Mouse (Mus musculus) ES-E14 (cell line): ENCODE results near the gene D430042O09Rik. TPM values are rescaled to one million over a fixed set of nuclear protein-coding genes. Genes with fewer than 3 reads are reported as not detected.

ENCODE experiments used
- DNase-seq: peaks from one replicate; pipeline ENCODE4 v3.0.0-alpha.2; 2013; ENCODE audit warnings: low read depth, low spot score
- H3K27ac ChIP-seq: 2 replicates; pipeline ENCODE4 v1.5.1; 2012; ENCODE audit warnings: low read depth, mild to moderate bottlenecking, low read length, moderate library complexity, mixed read lengths; ENCODE audit not compliant: poor library complexity, insufficient read depth, severe bottlenecking
- H3K36me3 ChIP-seq: 2 replicates; pipeline ENCODE4 v1.6.1; 2012; ENCODE audit warnings: mild to moderate bottlenecking, low read length, moderate library complexity, mixed read lengths; ENCODE audit not compliant: control insufficient read depth, poor library complexity, insufficient read depth, severe bottlenecking
- H3K4me1 ChIP-seq, 2 experiments: fragments of 150-350 bp in 1 of 2; sonication (generic) in 1 of 2; 2 replicates each; pipeline ENCODE4 v1.6.1; 2012; ENCODE audit warnings: low read length in 2 of 2, mild to moderate bottlenecking in 1 of 2, mixed read lengths in 1 of 2; ENCODE audit not compliant: control insufficient read depth in 2 of 2, insufficient read depth in 2 of 2, poor library complexity in 1 of 2
- H3K4me3 ChIP-seq, 2 experiments: fragments of 150-350 bp in 1 of 2; sonication (generic) in 1 of 2; 2 replicates each; pipeline ENCODE4 v1.5.1; 2012; ENCODE audit warnings: low read length in 2 of 2, low read depth in 1 of 2, mild to moderate bottlenecking in 1 of 2, mixed read lengths in 1 of 2; ENCODE audit not compliant: insufficient read depth in 1 of 2, poor library complexity in 1 of 2, severe bottlenecking in 1 of 2
- H3K9ac ChIP-seq: 2 replicates; pipeline ENCODE4 v1.6.1; 2012; ENCODE audit warnings: low read depth, mild to moderate bottlenecking, low read length, mixed read lengths; ENCODE audit not compliant: poor library complexity, insufficient read depth, severe bottlenecking
- H3K9me3 ChIP-seq: fragments of 150-350 bp; sonication (generic); 2 replicates; pipeline ENCODE4 v1.6.1; 2012; ENCODE audit warnings: low read depth, mild to moderate bottlenecking, low read length; ENCODE audit not compliant: control insufficient read depth, insufficient read depth
- CHD2 ChIP-seq: IDR thresholded peaks from 2 replicates; pipeline ENCODE4 v1.6.1; 2014; ENCODE audit warnings: mild to moderate bottlenecking, low read depth, low read length, inconsistent platforms
- HCFC1 ChIP-seq: IDR thresholded peaks from 2 replicates; pipeline ENCODE4 v1.6.1; 2012; ENCODE audit warnings: low read length, inconsistent platforms, borderline replicate concordance; ENCODE audit not compliant: insufficient read depth
- MAFK ChIP-seq: IDR thresholded peaks from 2 replicates; pipeline ENCODE4 v1.6.1; 2014; ENCODE audit warnings: mild to moderate bottlenecking, low read depth, low read length, inconsistent platforms; ENCODE audit not compliant: insufficient read depth
- ZC3H11A ChIP-seq: IDR thresholded peaks from 2 replicates; pipeline ENCODE4 v1.6.1; 2012; ENCODE audit warnings: low read depth, mild to moderate bottlenecking, inconsistent platforms, low read length, borderline replicate concordance
- ZNF384 ChIP-seq: IDR thresholded peaks from 2 replicates; pipeline ENCODE4 v1.6.1; 2012; ENCODE audit warnings: low read depth, low read length, inconsistent platforms
- in situ Hi-C, 2 experiments: fragments of 600-800 bp; cut with MboI; formaldehyde crosslinking; loops; one replicate each; pipeline ENCODE4 v1.15.1; 2025; ENCODE audit warnings: low sequenced_read_pairs in 2 of 2, inconsistent platforms in 1 of 2; ENCODE audit not compliant: unreplicated experiment in 2 of 2
- total RNA-seq: library from RNA; depleted of rRNA; stranded (reverse); fragments of 300-350 nt; gene quantifications from 2 replicates; pipeline ENCODE4 v1.2.3, GENCODE M21; 2012

D430042O09Rik gene
- total RNA-seq, 1 experiment, result 4.4 TPM

DNA sequence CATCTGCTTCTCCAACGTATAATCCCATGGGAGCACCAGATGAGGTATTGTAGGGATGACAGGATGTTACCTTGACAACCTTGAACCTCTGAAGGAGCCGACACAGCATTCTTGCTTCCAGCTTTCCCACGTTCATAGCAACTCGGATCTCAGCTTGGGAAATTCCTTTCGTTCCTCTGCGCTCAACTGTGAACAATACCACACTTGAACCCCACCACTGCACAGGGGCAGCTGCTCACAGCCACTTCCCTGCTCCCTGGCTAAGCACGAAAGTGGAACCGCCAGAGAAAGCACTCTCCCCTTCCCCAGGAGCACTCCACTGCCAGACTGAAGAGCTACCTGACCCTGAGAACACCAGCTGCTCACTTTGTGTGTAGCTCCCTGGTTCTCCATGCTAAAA is 28.9 kb upstream of the D430042O09Rik start:
- Histone ChIP-seq H3K4me3 (no peak overlapping the region), H3K9ac (no peak overlapping the region), H3K9me3 (no peaks in the 10 kb centered on the region), H3K27ac (no peak overlapping the region), H3K36me3 (peaks cover 53% of the 10 kb centered on the region), H3K4me1 (no peaks in the 10 kb centered on the region)
- in situ Hi-C loops, result no loop called here
- TF ChIP-seq CHD2 (no peak), ZC3H11A (no peak), HCFC1 (no peak), ZNF384 (no peak), MAFK (no peak)
- no peak for DNase-seq

DNA sequence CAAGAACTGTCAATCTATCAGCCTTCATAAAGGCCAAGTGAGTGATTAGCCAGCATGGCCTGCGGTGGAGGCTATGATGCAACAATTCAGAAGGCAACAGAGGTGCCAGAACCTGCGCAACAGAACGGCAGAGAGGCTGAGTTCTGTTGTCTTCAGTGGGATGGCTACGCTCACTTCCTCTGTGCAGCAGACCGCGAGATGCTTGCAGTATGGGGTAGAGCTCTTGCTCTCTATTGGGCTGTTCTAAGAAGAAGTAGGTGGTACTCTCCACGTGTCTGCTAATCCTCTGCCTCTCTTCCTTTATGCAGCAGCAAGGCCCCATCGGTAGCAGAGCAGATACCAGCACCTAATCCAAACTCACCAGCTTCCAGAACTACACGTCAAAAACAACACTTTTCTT is 27.8 kb upstream of the D430042O09Rik start:
- TF ChIP-seq CHD2, result no peak
- TF ChIP-seq ZNF384, result no peak
- no peak for TF ChIP-seq HCFC1
- TF ChIP-seq ZC3H11A, result no peak
- no peak for TF ChIP-seq MAFK
- no peak for DNase-seq
- Histone ChIP-seq H3K4me1 (no peaks in the 10 kb centered on the region), H3K9me3 (no peaks in the 10 kb centered on the region), H3K36me3 (peaks cover 47% of the 10 kb centered on the region), H3K9ac (no peak overlapping the region), H3K4me3 (no peak overlapping the region), H3K27ac (no peak overlapping the region)
- in situ Hi-C loops, result no loop called here

GRCm38 (mm10) chr7:125690516-125690915 is 17.2 kb upstream of the D430042O09Rik start:
- in situ Hi-C loops, result no loop called here
- Histone ChIP-seq H3K36me3 (peaks cover 37% of the 10 kb centered on the region), H3K4me1 (no peaks in the 10 kb centered on the region), H3K9ac (no peak overlapping the region), H3K4me3 (no peak overlapping the region), H3K27ac (no peak overlapping the region), H3K9me3 (no peaks in the 10 kb centered on the region)
- TF ChIP-seq HCFC1, result no peak
- no peak for TF ChIP-seq ZC3H11A
- TF ChIP-seq MAFK, result no peak
- TF ChIP-seq CHD2, result no peak
- TF ChIP-seq ZNF384, result no peak
- no peak for DNase-seq

- Histone ChIP-seq H3K4me1 (no peaks in the 10 kb centered on the region), H3K27ac (no peak overlapping the region), H3K9me3 (no peaks in the 10 kb centered on the region), H3K4me3 (no peak overlapping the region), H3K36me3 (peaks cover 56% of the 10 kb centered on the region), H3K9ac (no peak overlapping the region)
- DNase-seq, result no peak
- no peak for TF ChIP-seq CHD2
- no peak for TF ChIP-seq HCFC1
- no peak for TF ChIP-seq MAFK
- TF ChIP-seq ZC3H11A, result no peak
- in situ Hi-C loops, result no loop called here
Measured at GRCm38 (mm10) chr7:125694056-125694455, 13.6 kb upstream of the D430042O09Rik start.

DNA sequence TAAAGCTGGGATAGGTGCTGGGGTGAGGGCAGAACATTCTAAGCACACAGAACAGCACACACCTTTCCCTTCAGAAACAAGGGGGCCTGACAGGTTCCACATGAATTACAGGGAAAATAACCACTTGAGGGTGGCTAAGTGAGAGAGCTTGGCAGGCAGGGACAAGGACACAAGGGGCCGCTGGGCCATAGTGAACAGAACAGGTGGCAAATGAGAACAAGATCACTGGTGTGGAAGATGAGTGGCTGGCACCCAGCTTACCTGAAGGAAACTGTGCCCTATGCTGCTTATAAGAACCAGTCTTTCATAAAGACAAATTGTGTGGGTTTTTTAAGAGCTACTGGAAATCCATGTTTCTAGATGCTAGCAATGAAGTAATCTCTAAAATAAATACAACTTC is 4.9 kb upstream of the D430042O09Rik start:
- H3K4me1 ChIP-seq, result peaks cover 2 to 6% of the 10 kb centered on the region in 2 experiments; a peak in 1 of 4 replicates
- H3K9ac ChIP-seq, result no peak overlapping the region
- H3K9me3 ChIP-seq, result no peaks in the 10 kb centered on the region
- peaks cover 37% of the 10 kb centered on the region for H3K36me3 ChIP-seq
- DNase-seq, result no peak
- no peak overlapping the region for H3K4me3 ChIP-seq
- TF ChIP-seq ZNF384 (no peak), ZC3H11A (no peak), CHD2 (no peak), HCFC1 (no peak), MAFK (no peak)
- no peak overlapping the region for H3K27ac ChIP-seq
- in situ Hi-C loops, result no loop called here
